Mouse (Mus musculus) limb, embryonic 10.5 days (tissue): ENCODE data around the gene Wbp4. TPM values are rescaled to one million over a fixed set of nuclear protein-coding genes. Genes with fewer than 3 reads are reported as not detected.

Experiments
- DNase-seq: peaks from one replicate; pipeline ENCODE4 v3.0.0-alpha.2; 2017; ENCODE audit warnings: low spot score
- H3K27ac ChIP-seq: fragments of 300-500 bp; sonication (generic); 2 replicates; pipeline ENCODE4 v1.5.1; 2016; ENCODE audit warnings: mild to moderate bottlenecking
- H3K27me3 ChIP-seq: fragments of 300-500 bp; sonication (generic); 2 replicates; pipeline ENCODE4 v1.6.1; 2016; ENCODE audit warnings: low read depth, mild to moderate bottlenecking; ENCODE audit not compliant: poor library complexity, severe bottlenecking
- H3K36me3 ChIP-seq: fragments of 300-500 bp; sonication (generic); 2 replicates; pipeline ENCODE4 v1.6.1; 2016; ENCODE audit warnings: mild to moderate bottlenecking, moderate library complexity
- H3K4me1 ChIP-seq: fragments of 300-500 bp; sonication (generic); 2 replicates; pipeline ENCODE4 v1.6.1; 2016
- H3K4me3 ChIP-seq: fragments of 300-500 bp; sonication (generic); 2 replicates; pipeline ENCODE4 v1.5.1; 2016; ENCODE audit warnings: mild to moderate bottlenecking, moderate library complexity
- H3K9me3 ChIP-seq: fragments of 300-500 bp; sonication (generic); replicated peaks from 2 replicates; pipeline ENCODE4 v1.6.1; 2016; ENCODE audit warnings: mild to moderate bottlenecking
- WGBS: fragments of 180-500 bp; shearing (Covaris S2); methylation state at CpG from one replicate; pipeline ENCODE4 v1.1.7; 2016; 5-methylcytosine and 5-hydroxymethylcytosine counted together
- polyA plus RNA-seq: library from polyadenylated mRNA; unstranded; fragments of >200 nt; fragmentation: Nextera tagmentation; extraction: Ambion mirVana; gene quantifications from 2 replicates; pipeline ENCODE4 v1.2.1, GENCODE M21; 2016

Gene Wbp4
- polyA plus RNA-seq, 1 experiment from 2014 or later = 41.0 TPM

- Histone ChIP-seq H3K27ac (peak within 1 kb of the TSS; percentile 87), H3K27me3 (no peaks in the 10 kb centered on the region), H3K4me3 (peak within 1 kb of the TSS; percentile 59), H3K4me1 (no peaks in the 10 kb centered on the region), H3K9me3 (peaks cover 5% of the 10 kb centered on the region; the same call in 1 of the 2 replicates), H3K36me3 (peaks cover 18% of the 10 kb centered on the region)
- DNase-seq = peak; percentile 93
- WGBS = under 1% methylated on average over 44 of the region's 44 CpGs
These were observed 55.2 kb downstream of the Wbp4 start, which contains the start of gene Kbtbd7 for GRCm38 (mm10) chr14:79425979-79426729. TSS of gene Kbtbd7 (plus strand) at chr14:79426511.

- H3K4me3 ChIP-seq = no peak overlapping the region
- peaks cover 5% of the 10 kb centered on the region; the same call in 1 of the 2 replicates for H3K4me1 ChIP-seq
- H3K27me3 ChIP-seq = no peaks in the 10 kb centered on the region
- DNase-seq = no peak
- 72% methylated on average over 20 of the region's 20 CpGs for WGBS
- H3K9me3 ChIP-seq = no peaks in the 10 kb centered on the region
- peaks cover 15% of the 10 kb centered on the region; the same call in 1 of the 2 replicates for H3K36me3 ChIP-seq
- H3K27ac ChIP-seq = no peak overlapping the region
These were observed 61.1 kb downstream of the Wbp4 start for GRCm38 (mm10) chr14:79420083-79420685.

- no peaks in the 10 kb centered on the region for H3K4me1 ChIP-seq
These were observed 68.2 kb downstream of the Wbp4 start for GRCm38 (mm10) chr14:79413121-79413520.

GRCm38 (mm10) chr14:79410662-79411061 is 70.7 kb downstream of the Wbp4 start:
- peaks cover 27% of the 10 kb centered on the region for H3K36me3 ChIP-seq
- no peak for DNase-seq
- 79% methylated on average over 2 of the region's 2 CpGs for WGBS
- no peak overlapping the region for H3K27ac ChIP-seq
- H3K4me1 ChIP-seq = no peaks in the 10 kb centered on the region
- H3K9me3 ChIP-seq = no peaks in the 10 kb centered on the region
- H3K4me3 ChIP-seq = no peak overlapping the region
- no peaks in the 10 kb centered on the region for H3K27me3 ChIP-seq

More at GRCm38 (mm10) chr14:79413121-79413520, 68.2 kb downstream of the Wbp4 start:
- Histone ChIP-seq H3K4me3 (no peak overlapping the region), H3K27me3 (no peaks in the 10 kb centered on the region), H3K9me3 (no peaks in the 10 kb centered on the region), H3K27ac (no peak overlapping the region), H3K36me3 (peaks cover 22% of the 10 kb centered on the region)
- WGBS = 86% methylated on average over 6 of the region's 6 CpGs
- DNase-seq = no peak

Other genes with a start within 250 kb of the Wbp4 start
- not detected in 2 replicates for gene Zfp957, start 234.2 kb downstream of the Wbp4 start, polyA plus RNA-seq
- 9.5 and 14.8 TPM in 2 replicates for gene Rgcc, start 179.9 kb downstream of the Wbp4 start, polyA plus RNA-seq
- 48.8 and 52.6 TPM in 2 replicates for gene Naa16, start 90.7 kb downstream of the Wbp4 start, polyA plus RNA-seq
- 8.6 and 9.8 TPM in 2 replicates for gene Mtrf1, start 83.7 kb downstream of the Wbp4 start, polyA plus RNA-seq
- 11.4 and 13.0 TPM in 2 replicates for gene Kbtbd7, start 55.0 kb downstream of the Wbp4 start, polyA plus RNA-seq
- 5.3 TPM in 2 replicates for gene Kbtbd6, start 29.7 kb downstream of the Wbp4 start, polyA plus RNA-seq
- gene Elf1, start 326 bp downstream of the Wbp4 start, polyA plus RNA-seq = 3.6 and 5.8 TPM in 2 replicates
- 147 and 148 TPM in 2 replicates for gene Sugt1, start 106.2 kb upstream of the Wbp4 start, polyA plus RNA-seq
- gene Cnmd, start 180.7 kb upstream of the Wbp4 start, polyA plus RNA-seq = 0.20 and 4.9 TPM in 2 replicates